Mouse (Mus musculus): Measurements from ENCODE around the gene Xrcc4. TPM values are rescaled to one million over a fixed set of nuclear protein-coding genes. Genes with fewer than 3 reads are reported as not detected.

Gene Xrcc4
- polyA plus RNA-seq, 1 experiment from 2014 or later: 15.4 TPM

DNA sequence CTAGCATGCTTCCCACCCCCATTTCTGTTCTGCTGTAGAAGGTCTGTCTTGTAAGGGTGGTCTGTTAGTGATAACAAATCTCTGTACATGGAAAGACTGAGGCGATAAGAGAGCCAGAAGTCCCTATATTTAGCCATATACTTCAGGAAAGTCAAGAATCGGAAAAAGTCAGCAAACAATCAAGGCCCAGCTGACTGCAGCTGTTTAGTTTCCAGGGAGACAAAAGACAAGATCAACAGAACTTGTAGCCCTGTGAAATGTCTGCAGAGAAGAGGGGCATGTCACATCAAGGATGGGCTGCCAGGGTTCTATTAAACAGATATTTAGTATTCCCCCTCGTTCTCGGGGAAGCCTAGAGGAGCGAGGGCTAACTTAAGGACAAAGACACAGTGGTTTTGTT, 354.3 kb downstream of the Xrcc4 start:
- 66% methylated on average over 5 of the region's 5 CpGs for WGBS
- Histone ChIP-seq H3K27ac (no peak overlapping the region), H3K9ac (no peak overlapping the region), H3K4me3 (no peak overlapping the region), H3K4me1 (peaks cover 19% of the 10 kb centered on the region), H3K36me3 (peaks cover 9% of the 10 kb centered on the region; the same call in 1 of the 2 replicates), H3K27me3 (no peaks in the 10 kb centered on the region), H3K4me2 (no peak overlapping the region), H3K9me3 (no peaks in the 10 kb centered on the region)
- no peak for ATAC-seq (ENCODE audit: insufficient number of reproducible peaks, insufficient read depth, low FRiP score, low TSS enrichment, low read depth)

DNA sequence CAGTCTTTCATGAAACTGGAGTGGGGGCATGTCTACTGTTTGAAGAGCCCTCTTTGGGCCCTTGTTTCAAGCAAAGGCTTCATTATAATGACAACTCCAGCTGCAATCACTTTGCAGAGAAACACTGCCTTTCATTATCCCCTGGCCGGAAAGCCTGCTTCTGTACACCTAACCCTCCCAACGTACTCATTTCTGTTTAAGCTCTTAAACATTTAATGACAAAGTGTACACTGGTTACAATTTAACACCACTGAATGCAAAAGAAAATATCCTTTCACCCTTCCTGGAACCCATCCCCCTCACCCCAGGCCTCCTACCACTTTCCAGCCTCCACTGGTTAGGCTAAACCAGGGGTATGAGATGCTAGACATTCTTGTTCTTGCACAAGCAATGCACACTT, 362.9 kb downstream of the Xrcc4 start:
- 14% methylated on average over 2 of the region's 2 CpGs for WGBS

More for the DNA sequence above, 362.9 kb downstream of the Xrcc4 start:
- Histone ChIP-seq H3K27ac (no peak overlapping the region), H3K4me1 (0 out of 2 replicates have a peak, but pooled peaks cover 5% of the 10 kb centered on the region), H3K4me3 (no peak overlapping the region), H3K9ac (no peak overlapping the region), H3K4me2 (no peak overlapping the region), H3K9me3 (no peaks in the 10 kb centered on the region), H3K36me3 (peaks cover 50% of the 10 kb centered on the region), H3K27me3 (no peaks in the 10 kb centered on the region)
- no peak for ATAC-seq (ENCODE audit: insufficient number of reproducible peaks, insufficient read depth, low FRiP score, low TSS enrichment, low read depth)

Other genes starting within 250 kb of the Xrcc4 start
- 82.8 and 84.0 TPM in 2 replicates for gene Tmem167, start 485 bp downstream of the Xrcc4 start, polyA plus RNA-seq (2015; fragmentation: Nextera tagmentation; extraction: Ambion mirVana)